Mouse (Mus musculus): ENCODE data around the gene Gsg1l2. TPM values are rescaled to one million over a fixed set of nuclear protein-coding genes. Genes with fewer than 3 reads are reported as not detected.

The Gsg1l2 gene
- not detected in 2 replicates for total RNA-seq (2015)
- total RNA-seq (2017): not detected in 2 replicates

- ATAC-seq (ENCODE audit: poor library complexity, severe bottlenecking): no peak
Measured at GRCm38 (mm10) chr11:67774379-67774778, at the start of gene Gsg1l2. Gene Gsg1l2, plus strand, starts transcription at chr11:67774608.

GRCm38 (mm10) chr11:67727095-67727494, 47.3 kb upstream of the Gsg1l2 start:
- no peak for ATAC-seq (ENCODE audit: poor library complexity, severe bottlenecking)

GRCm38 (mm10) chr11:67728726-67729125, 45.7 kb upstream of the Gsg1l2 start:
- no peak for ATAC-seq (ENCODE audit: poor library complexity, severe bottlenecking)

GRCm38 (mm10) chr11:67731056-67731455, 43.4 kb upstream of the Gsg1l2 start:
- ATAC-seq (ENCODE audit: poor library complexity, severe bottlenecking): no peak

GRCm38 (mm10) chr11:67733726-67734125, 40.7 kb upstream of the Gsg1l2 start:
- ATAC-seq (ENCODE audit: poor library complexity, severe bottlenecking): no peak

- ATAC-seq (ENCODE audit: poor library complexity, severe bottlenecking): no peak
Measured at GRCm38 (mm10) chr11:67734597-67734996, 39.8 kb upstream of the Gsg1l2 start.

GRCm38 (mm10) chr11:67738345-67738744, 36.1 kb upstream of the Gsg1l2 start:
- ATAC-seq (ENCODE audit: poor library complexity, severe bottlenecking): no peak

GRCm38 (mm10) chr11:67738846-67739490, 35.4 kb upstream of the Gsg1l2 start:
- ATAC-seq (ENCODE audit: poor library complexity, severe bottlenecking): no peak

- ATAC-seq (ENCODE audit: poor library complexity, severe bottlenecking): no peak
Measured at GRCm38 (mm10) chr11:67741569-67741968, 32.8 kb upstream of the Gsg1l2 start.

- no peak for ATAC-seq (ENCODE audit: poor library complexity, severe bottlenecking)
Measured at GRCm38 (mm10) chr11:67756287-67756686, 18.1 kb upstream of the Gsg1l2 start.

- ATAC-seq (ENCODE audit: poor library complexity, severe bottlenecking): no peak
Measured at GRCm38 (mm10) chr11:67757373-67758167, 16.8 kb upstream of the Gsg1l2 start.

GRCm38 (mm10) chr11:67771053-67771452, 3.4 kb upstream of the Gsg1l2 start, which contains the start of gene Glp2r:
Gene Glp2r, minus strand, starts transcription at chr11:67771153.
- ATAC-seq (ENCODE audit: poor library complexity, severe bottlenecking): no peak

- ATAC-seq (ENCODE audit: poor library complexity, severe bottlenecking): no peak
Measured at GRCm38 (mm10) chr11:67771691-67772090, 2.7 kb upstream of the Gsg1l2 start.

GRCm38 (mm10) chr11:67772577-67772976, 1.8 kb upstream of the Gsg1l2 start:
- no peak for ATAC-seq (ENCODE audit: poor library complexity, severe bottlenecking)

GRCm38 (mm10) chr11:67790182-67790581, 15.8 kb downstream of the Gsg1l2 start:
- no peak for ATAC-seq (ENCODE audit: poor library complexity, severe bottlenecking)

GRCm38 (mm10) chr11:67797931-67798330, 23.5 kb downstream of the Gsg1l2 start, which contains the start of gene Dhrs7c:
Gene Dhrs7c, plus strand, starts transcription at chr11:67798187.
- ATAC-seq (ENCODE audit: poor library complexity, severe bottlenecking): no peak

- peak; percentile 65 for ATAC-seq (ENCODE audit: poor library complexity, severe bottlenecking)
Measured at GRCm38 (mm10) chr11:67800130-67800723, 25.8 kb downstream of the Gsg1l2 start.

- ATAC-seq (ENCODE audit: poor library complexity, severe bottlenecking): no peak
Measured at GRCm38 (mm10) chr11:67801169-67801568, 26.8 kb downstream of the Gsg1l2 start.

GRCm38 (mm10) chr11:67805538-67805937, 31.1 kb downstream of the Gsg1l2 start:
- ATAC-seq (ENCODE audit: poor library complexity, severe bottlenecking): no peak

GRCm38 (mm10) chr11:67806832-67807597, 32.6 kb downstream of the Gsg1l2 start:
- ATAC-seq (ENCODE audit: poor library complexity, severe bottlenecking): no peak

- no peak for ATAC-seq (ENCODE audit: poor library complexity, severe bottlenecking)
Measured at GRCm38 (mm10) chr11:67808051-67808450, 33.6 kb downstream of the Gsg1l2 start.

Measured in megakaryocyte, adult 5-6 weeks (primary cell).